Mouse (Mus musculus): Measurements from ENCODE around the gene Foxn3.

Foxn3 gene

DNA sequence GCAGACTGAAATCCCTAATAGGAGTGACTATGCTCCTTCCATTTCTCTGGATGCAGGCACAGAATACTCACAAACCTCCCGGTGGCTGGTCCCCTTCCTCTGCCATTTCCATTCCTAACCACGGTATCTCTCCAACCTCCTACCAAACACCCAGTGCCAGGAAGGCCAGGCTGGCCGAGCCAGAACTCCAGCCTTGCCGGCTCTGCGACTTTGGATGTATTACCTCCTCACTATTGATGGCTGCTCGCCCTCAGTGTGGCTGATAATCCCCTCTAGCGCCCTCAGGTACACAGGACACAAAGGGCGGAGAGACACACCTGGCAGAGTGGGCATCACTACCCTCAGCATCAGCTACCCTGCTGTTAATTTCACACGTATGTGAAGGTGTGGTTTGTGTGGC, 318.7 kb downstream of the Foxn3 start:
- DNase-seq: no peak

DNA sequence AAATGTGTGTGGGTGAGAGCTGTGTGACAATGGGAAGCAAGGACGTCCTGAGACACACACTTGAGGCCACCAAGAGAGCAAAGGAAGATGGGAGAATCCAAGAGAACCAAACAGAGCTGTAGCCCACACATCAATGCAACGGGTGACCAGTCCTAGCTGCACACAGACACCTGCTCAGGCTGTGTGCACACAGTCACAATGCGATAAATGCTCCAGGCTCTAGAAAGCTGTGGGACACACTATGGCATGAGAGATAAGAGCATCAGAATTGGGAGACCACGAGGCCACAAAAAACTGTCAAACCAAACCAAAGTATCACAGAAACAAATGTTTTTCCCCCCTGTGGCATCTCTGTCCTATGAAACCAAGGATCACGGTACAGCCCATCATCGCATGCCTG, 319.1 kb downstream of the Foxn3 start:
- DNase-seq: no peak

DNA sequence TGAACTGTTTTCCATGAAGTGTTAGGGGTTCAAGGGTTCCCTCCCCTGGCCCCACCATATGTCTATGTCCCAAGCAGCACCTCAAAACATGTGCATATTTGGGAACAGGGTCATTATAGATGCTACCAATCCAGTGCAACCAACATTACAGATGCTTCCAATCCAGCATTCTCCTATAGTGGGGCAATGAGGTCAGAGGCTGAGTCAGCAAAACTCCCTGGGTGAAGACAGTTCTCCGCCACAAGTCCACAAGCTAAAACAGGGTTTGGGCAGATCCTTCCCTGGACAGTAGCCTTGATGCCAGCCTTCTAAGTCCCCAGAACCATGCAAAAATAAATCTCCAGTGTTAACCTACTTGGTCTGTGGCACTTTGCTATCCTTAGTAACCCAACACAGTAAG, 320.1 kb downstream of the Foxn3 start:
- DNase-seq: no peak

DNA sequence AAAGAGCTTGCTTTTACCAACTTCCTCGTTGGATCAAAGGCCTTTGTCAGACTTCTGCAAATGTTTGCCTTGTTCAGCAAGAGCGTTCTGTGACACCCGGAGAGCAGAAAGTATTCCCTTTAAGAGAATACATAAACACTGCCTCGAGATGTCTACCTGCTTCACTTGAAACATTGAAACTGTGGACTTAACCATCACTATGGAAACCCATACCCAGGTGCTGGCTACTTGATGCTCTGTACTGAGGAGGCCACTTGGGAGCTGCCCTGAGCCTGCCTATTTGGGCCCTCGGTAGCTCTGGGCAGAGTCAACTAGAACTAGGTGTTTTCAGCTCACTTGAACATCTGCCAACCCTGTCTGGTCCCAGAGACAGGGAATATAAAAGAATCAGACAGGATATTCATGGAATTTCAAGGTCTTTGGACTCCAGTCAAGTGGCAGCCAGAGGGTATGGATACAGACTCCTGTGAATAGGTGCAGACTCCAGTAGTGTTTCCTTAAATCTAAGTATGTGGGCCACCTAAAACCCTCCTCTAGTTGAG, 323.1 kb downstream of the Foxn3 start:
- DNase-seq: no peak

DNA sequence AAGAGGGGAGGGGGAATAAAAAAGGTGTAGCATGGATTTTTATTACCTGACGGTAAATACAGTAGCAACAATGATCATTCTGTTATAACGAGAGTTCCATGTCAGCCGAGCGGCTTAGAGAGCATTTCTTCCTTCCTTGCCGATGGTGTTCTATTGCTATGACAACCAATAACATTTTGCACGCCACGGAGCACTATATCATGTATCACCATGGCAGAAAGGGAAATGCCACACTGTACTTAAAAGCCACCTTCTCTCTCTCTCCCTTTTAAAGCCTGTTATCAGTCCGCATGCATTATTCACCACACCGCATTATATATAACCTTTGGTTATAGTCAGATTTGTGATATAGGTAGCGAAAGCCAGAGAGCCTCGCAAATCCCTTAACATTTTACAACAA, 323.6 kb downstream of the Foxn3 start:
- DNase-seq: no peak

DNA sequence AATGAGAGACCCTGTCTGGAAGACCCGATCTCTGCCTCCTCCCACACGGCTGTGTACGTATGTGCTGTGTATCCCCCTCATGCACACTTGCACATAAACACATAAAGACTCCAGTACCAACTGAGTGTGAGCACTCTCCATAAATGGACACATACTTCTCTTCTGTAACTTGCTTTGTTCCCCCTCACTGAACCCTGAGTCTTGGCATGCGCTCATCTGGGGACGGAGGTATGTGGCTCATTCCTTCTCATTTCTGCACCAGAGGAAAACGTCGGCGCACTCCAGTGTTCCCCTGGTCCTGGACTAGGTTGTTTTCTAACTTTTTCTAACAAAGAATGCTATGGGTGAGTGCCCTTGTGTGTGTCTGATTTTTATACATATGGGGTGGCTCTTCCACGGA, 325.9 kb downstream of the Foxn3 start:
- no peak for DNase-seq

DNA sequence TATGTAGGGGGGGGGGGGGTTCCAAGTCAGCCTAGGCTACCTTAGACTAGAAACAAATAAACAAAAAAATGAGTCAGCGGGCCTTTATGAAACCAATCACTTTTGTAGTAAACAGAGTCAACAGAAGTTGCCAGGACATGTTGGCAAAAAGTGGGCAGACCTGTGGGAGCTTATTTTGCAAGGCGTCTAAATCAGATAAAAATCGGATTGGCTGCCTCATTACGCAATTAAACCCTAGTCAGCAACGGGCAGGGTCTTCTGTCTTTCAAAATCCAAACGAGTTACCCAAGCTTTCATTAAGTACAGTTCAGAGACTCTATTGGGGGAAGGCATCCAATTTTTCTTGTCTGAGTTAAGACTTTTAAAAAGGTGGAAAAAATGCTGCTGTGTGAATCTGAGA, 329.0 kb downstream of the Foxn3 start:
- no peak for DNase-seq

DNA sequence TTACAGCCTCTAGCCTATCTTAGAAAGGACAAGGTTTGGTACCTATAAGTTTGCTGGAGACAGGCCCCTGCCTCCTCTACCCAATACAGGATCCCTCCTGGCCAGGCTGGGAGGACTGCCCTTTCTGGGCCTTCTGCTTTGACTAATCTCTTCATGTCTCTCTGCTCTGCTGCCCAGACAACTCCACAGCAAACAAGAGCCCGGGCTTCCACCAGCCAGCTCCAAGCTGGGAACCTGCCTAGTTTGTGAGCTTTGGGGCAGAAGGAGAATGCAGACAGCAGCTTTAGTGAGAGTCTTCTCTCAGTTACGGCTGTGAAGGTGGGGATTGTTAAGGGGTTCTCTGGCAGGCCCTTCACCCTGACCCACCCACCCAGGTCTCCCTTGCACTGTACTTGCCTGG, 330.0 kb downstream of the Foxn3 start:
- no peak for DNase-seq

DNA sequence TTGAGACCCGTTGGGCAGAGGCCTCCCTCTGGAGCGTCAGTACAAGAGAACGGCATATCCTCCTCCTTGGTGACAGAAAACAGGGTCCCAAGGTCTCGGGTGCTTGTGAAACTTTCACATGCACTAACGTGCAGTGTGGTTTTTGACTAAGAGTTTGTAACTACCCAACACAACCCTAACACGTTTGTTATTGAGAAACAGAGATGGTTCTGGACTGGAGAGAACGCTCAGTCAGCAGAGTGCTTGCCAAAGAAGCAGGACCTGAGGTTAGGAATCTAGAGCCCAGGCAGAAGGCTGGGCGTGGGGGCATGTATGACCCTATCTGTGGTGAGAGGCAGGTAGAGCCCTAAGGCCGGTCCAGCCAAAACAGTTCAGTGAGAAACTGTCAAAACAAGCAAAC, 330.9 kb downstream of the Foxn3 start:
- peak in 1 of 2 experiments; percentile 23 for DNase-seq

DNA sequence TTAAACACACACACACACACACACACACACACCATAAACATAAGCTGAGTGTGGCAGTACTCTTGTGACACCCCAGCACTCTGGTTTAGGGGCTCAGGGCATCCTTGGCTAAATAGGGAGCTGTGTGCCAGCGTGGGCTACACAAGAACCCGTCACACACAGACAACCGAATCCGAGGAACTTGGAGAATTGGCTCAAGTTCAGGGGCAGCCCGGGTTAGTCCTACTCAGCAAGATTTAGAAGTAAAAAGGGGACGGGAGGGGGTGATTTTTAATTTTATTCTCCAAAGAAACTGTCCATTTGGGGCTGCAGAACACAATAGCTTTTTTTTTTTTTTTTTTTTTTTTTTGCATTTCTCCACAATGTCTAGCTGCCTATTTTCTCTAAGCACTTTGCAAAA, 332.1 kb downstream of the Foxn3 start:
- DNase-seq: no peak

DNA sequence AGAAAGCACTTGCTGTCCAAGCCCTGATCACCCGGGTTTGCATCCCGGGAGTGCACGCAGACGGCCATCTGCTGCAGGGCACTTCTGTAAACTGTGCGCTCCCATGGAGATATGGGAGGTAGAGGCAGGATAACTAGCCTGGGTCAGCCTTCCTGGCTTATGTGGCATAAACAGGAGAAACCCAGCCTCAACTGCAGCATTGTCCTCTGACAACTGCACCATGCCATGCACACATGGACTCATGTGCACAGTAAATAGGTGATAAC, 332.7 kb downstream of the Foxn3 start:
- no peak for DNase-seq

DNA sequence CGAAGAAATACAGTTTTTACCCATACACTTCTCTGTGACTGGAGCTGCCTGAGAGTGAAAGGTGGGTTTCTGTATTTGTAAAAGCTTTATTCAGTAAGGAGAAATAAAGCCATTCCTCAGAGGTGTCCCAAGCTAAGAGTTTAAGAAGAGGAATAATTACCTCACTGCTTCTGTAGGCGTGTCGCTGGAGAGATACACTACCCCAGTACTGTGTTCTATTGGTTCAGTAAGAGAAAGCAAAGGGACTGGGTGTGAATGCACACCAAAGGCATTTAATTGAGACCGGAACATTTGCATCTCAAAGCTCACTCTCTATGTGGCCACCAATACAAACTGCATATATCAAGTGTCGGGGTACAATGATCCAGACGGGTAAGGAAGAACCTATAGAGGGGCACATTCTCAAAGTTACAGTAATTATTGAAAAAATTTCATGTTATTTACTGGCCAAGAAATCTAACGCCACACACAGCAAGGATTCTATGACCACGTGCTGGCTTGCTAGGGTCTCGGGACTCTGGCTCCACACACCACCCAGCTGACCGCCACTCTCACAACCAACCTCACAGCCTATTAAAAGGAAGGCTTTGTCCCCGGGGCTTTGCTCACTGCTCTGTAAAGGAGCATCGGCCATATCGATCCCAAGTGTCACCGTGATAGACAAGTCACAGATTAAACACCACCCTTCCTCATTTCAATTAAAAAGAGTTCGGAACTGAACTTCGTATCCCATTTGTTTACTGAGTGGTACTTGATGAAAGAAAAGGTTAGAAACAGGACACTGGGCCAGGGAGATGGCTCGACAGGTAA, 333.2 kb downstream of the Foxn3 start:
- no peak for DNase-seq

DNA sequence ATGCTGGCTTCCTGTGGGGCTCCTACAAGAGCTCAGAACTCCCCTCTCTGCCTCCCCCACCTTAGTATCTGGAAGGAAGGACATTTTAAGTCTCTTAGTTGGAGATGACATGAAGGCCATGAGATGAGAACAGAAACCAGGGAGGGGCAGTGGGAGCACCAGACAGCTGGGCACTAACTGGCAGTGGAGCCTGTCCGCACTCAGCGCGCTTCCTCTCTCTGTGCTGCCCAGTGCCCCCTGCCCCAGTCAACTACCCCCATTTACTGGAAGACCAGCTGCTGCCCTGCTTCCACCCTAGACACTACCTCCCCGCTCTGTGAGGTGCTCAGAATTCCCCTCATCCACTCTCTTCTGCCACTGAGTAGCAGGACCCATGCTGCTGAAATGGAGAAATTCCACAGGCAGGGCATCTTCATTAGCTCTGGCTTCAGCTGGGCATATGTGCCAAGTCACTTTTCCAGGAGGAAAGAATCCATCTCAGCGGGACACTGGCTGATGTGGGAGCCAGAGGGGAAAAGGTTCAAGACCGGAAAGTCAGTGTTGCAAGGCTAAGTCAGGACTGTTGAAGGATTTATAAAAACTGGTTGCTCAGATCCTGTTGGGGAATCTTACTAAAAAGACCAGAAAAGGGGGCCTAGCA, 335.9 kb downstream of the Foxn3 start:
- DNase-seq: no peak

DNA sequence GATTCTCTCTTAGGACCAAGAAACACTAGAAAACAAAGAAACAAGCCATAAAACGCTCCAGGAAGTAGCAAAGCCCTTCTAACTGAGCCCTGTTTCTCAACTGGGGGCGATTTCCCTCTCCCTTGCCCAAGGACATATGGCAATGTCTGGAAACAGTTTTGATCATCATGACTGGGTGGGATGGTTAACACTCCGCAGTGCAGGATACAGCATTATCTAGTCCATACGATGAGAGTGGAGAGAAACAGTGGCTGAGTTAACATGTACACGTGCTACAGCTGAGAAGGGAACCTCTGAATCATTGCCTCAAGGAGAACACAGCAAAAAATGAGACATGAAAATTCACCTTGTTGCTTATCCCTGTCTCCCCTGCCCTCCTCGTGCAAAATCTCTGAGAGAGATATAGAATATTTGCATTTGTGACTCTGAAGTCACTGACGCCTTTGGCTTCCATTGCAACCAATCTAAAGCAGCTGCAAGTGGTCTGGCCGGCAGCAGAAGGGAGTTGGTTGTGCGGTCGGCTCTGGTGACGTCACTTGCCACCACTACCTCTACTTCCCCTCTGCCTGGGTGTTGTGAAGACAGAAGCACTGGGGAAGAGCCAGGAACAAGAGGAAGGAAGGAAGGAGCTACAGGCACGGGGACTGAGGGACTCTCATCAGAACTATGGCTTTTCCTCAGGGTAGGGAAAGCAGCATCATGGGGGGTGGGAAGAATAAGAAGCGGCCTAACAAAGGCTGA, 338.3 kb downstream of the Foxn3 start:
- no peak for DNase-seq

DNA sequence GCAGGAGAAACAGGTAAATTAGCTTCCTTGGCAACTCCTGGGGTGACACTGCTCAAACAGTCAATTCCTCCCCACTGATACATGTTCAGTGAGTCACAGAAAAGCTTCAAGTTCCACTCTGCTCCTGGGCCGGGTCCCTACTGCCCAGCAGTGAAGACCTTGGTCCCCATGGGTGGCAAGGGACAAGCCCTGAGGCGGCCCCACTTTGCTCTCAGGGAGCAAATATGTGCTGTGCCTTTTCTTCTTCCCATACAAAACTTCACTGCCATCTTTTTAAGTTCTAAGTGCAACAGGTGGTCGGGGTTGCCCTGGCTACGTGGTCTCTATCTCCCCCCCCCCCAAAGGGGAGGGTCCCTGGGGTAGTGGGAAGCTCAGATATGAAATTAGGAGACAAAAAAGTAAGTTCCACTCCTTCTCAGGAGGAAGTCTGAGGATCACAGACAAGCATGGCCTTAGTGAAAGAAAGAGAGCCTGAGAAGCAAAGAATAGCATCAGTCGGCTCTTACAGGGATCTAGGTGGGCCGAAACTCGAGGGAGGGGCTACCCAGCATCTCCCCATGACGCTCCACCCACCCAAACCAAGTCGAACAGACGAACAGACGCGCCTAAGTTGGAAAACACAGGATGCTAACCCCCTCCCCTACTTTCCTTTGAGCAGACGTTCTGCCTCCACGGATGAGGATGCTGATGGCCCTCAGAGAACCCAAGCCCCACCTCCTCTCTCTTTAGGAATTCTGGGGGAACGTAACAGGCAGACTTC, 342.1 kb downstream of the Foxn3 start:
- no peak for DNase-seq

DNA sequence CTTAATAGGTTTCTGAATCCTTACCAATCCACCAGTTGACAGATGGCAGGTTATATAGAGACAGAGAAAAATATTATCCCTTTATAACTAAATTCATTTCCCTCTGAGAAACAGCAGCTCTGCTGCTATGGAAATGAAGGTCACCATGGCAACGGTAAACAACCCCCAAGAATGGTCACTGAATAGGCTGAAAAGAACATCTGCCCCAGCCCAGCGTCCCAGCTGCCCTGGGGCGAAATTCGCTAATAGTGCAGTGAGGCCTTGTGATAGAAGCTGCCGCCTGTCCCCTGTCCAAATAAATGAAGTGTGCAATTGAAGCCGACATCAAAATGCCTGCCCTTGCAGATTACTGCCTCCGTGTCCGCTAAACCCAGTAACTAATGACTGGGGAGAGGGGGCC, 343.0 kb downstream of the Foxn3 start:
- DNase-seq: no peak

DNA sequence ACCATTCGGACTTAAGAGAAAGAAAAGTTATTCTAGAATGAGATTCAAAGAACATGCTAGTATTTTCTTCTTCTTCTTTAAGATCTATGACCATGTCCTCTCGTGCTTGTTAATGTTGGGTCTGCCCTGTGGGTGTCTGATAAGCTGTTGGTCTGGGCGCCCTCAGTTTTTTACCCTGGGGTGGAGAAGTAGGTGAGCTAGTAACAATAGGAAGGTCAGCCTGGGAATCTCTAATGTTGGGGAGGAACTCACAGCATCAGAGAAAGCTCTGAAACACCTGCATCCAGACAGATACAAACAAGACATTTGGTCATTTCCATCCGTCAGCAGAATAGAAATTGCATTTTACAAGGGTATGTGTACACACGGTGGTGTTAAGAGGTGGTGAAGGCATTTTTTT, 343.6 kb downstream of the Foxn3 start:
- no peak for DNase-seq

DNA sequence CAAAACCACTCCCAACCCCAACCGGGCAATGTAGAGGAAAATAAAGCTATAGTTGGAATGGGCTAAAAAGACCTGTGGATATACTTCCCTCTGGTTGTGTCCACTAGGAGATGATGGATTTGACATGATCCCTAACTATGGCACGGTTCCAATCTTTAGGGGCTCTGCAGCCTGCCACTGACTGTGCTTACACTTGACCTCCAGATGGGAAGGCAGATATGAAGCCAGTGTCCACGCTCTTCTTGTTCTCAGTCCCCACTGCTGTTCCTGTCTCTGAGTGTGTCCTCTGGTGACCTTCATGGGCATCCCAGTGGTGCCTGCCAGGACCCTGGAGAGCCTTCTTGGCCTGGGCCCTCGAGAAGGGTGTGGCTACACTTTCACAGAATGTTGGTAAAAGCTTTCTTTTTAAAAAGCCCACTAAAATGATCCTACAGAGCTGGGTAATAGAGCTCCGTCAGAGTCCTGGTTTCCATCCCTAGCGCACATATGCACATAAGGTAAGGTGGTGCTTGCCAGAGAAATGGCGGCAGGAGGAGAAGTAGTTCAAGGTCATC, 346.2 kb downstream of the Foxn3 start:
- DNase-seq: no peak

DNA sequence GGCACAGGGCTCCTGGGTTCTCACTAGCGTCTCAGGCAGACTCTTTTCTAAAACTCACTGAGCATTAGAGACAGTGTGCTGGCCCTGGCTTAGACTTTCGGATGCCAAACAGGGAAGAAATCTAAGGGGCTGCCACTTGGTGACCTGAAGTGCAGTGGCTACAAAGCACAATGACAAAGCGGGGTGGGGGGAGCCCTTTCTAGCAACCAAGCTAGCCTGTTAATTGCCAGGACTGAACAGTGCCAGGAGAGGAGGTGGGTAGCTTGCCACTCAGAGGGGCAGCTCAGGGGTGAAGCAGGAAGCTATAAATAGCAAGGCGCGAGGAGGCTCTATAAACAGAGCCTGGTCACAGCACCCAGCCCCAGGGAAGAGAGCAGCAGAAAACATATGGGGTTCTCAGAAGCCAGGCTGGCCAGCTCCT, 347.0 kb downstream of the Foxn3 start:
- no peak for DNase-seq

DNA sequence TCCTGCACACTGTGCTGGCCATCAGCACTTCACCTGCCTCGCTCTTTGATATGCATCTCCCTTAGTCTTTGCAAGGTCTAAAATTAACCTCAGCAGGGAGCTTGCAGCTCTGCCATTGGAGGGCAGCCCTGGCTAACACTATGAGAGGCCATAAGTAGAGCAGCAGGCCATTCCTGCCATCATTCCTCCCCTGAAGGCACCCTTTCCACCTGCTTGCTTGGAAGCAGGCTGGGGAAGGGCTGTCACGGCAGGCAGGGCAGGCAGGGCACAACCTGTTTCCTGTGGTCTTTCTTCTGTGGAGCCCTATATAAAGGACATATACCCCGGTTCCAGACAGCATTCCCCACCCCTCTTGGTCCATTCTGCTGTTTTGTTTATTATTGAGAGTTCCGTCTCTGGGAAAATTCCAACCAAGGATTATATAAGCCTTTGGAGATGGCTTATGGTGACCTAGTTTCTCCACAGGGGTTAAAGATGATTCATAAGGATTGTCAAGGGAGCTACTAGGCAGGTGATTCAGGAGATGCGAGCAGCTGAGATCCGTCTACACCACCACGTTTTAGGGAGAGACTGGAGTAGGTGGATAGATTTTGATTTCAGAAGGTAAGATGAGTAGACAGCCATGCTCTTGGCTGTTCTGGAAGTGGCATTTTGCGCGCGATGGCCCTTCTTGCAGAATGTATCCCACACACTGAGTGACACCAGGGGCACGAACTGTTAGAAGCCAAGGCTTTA, 347.7 kb downstream of the Foxn3 start:
- DNase-seq: peak; percentile 39 to 69

DNA sequence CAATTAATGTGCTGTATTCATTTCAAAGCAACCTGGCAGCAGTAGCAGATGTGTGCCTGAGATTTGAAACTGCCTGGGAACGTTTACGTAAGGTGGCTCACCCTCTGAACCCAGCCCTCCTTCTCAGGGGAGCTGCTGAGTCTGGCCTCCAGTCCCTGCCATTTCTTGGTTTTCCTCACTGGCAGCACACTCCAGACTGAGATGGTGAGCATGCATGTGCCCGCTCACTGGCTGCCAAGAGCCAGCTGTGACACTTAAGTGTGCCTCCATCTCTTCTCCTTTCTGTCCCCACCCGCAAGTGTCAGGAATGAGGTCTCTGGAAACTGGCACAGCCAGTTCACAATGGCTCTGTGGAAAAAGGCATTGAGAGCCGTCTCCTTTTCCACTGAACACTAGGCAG, 349.3 kb downstream of the Foxn3 start:
- no peak for DNase-seq

DNA sequence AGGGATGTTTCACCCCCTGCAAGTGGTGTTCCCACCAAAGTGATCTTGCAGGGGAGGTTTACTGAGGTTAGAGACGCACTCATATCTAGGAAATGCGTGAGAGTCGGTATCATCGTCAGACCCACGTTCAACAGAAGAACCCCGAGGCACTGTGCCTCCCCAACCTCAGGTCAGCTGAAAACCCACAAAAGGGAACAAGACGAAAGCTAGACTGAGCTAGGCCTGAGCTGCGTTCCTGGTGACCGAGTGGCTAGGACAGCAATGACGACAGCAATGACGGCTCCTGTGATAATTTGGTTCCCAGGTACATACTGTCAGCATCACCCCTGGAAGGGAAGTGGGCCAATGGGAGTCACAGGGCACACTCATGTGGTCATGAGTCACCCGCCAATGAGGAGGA, 350.2 kb downstream of the Foxn3 start:
- no peak for DNase-seq
